Comparison of ENCODE assay signal across 12 mouse cellular contexts in the genomic region with DNA sequence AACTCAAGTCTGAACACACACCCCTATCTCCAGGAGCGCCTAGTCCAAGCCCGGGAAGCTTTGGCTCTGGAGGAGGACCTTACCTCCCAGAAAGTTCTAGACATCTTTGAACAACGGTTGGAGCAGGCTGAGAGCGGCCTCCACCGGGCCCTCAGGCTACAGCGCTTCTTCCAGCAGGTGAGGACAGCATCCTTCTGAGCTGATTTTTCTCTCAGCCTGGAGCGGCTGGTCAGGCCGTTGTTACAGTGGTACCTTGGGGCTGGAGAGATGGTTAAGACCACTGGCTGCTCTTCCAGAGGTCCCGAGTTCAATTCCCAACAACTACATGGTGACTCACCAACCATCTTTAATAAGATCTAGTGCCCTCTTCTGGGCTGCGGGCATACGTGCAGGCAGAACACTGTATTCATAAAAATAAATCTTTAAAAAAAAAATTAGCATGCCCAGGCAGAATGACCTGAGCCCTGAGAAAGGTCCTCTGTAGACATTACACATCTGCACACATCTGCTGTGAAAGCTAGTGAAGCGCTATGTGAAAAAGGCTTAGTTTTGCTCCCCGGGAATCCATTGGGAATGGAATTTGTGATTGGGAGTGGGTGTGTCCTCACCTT. TPM values are rescaled to one million over a fixed set of nuclear protein-coding genes. Genes with fewer than 3 reads are reported as not detected.
A peak's percentile ranks its signal among the peaks of the same experiment; 100 is the strongest.
DNase-seq lines count a peak whose midpoint lies in the region; ATAC-seq and TF ChIP-seq lines count a peak whose summit lies in the region.
"Had no signal": no experiment of that assay in that cellular context is flagged by ENCODE, and none has a peak within 500 bp of the region (broad histone marks: within the 10 kb centered on the region; RNA-seq: fewer than 3 reads in every experiment).

No protein-coding gene starts in this region.

- no peak overlapping the region for H3K9ac ChIP-seq in intestine, postnatal 0 days (ENCODE audit: low read depth, low read length)
- no peak overlapping the region for H3K9ac ChIP-seq in intestine, embryonic 15.5 days
- no peak overlapping the region for H3K9ac ChIP-seq in midbrain, embryonic 13.5 days (replicated peaks)
- no peak overlapping the region for H3K9ac ChIP-seq in midbrain, embryonic 15.5 days
- no peak overlapping the region for H3K9ac ChIP-seq in stomach, postnatal 0 days (ENCODE audit: low read length)
- H3K9ac ChIP-seq: embryonic facial prominence, embryonic 13.5 days; hindbrain, embryonic 12.5 days had no signal

- 82% methylated on average over 13 of the region's 13 CpGs for WGBS in intestine, postnatal 0 days
- 89% methylated on average over 13 of the region's 13 CpGs for WGBS in intestine, embryonic 15.5 days
- 89% methylated on average over 13 of the region's 13 CpGs for WGBS in midbrain, embryonic 13.5 days
- WGBS in midbrain, embryonic 15.5 days, result 89% methylated on average over 13 of the region's 13 CpGs
- WGBS in stomach, postnatal 0 days, result 74% methylated on average over 13 of the region's 13 CpGs

- H3K4me3 ChIP-seq in intestine, postnatal 0 days (ENCODE audit: low read depth, low read length), result no peak overlapping the region
- H3K4me3 ChIP-seq in intestine, embryonic 15.5 days (replicated peaks), result no peak overlapping the region
- no peak overlapping the region for H3K4me3 ChIP-seq in midbrain, embryonic 13.5 days (replicated peaks)
- no peak overlapping the region for H3K4me3 ChIP-seq in midbrain, embryonic 15.5 days
- no peak overlapping the region for H3K4me3 ChIP-seq in stomach, postnatal 0 days (ENCODE audit: low read depth, low read length)
- H3K4me3 ChIP-seq: embryonic facial prominence, embryonic 13.5 days; hindbrain, embryonic 12.5 days had no signal

- peaks cover 34% of the 10 kb centered on the region; the same call in 1 of the 2 replicates for H3K36me3 ChIP-seq in intestine, postnatal 0 days (ENCODE audit: control insufficient read depth, insufficient read depth)
- peaks cover 49% of the 10 kb centered on the region for H3K36me3 ChIP-seq in intestine, embryonic 15.5 days
- H3K36me3 ChIP-seq in midbrain, embryonic 13.5 days, result peaks cover 94% of the 10 kb centered on the region
- peaks cover 64% of the 10 kb centered on the region for H3K36me3 ChIP-seq in midbrain, embryonic 15.5 days (replicated peaks)
- H3K36me3 ChIP-seq in stomach, postnatal 0 days (ENCODE audit: control insufficient read depth, insufficient read depth, low read length), result peaks cover 32% of the 10 kb centered on the region

- no peak overlapping the region for H3K4me2 ChIP-seq in intestine, postnatal 0 days (replicated peaks; ENCODE audit: low read depth)
- no peak overlapping the region for H3K4me2 ChIP-seq in intestine, embryonic 15.5 days (replicated peaks)
- H3K4me2 ChIP-seq in midbrain, embryonic 13.5 days (replicated peaks), result no peak overlapping the region
- H3K4me2 ChIP-seq in midbrain, embryonic 15.5 days, result no peak overlapping the region
- H3K4me2 ChIP-seq in stomach, postnatal 0 days (replicated peaks; ENCODE audit: low read depth), result no peak overlapping the region
- H3K4me2 ChIP-seq: embryonic facial prominence, embryonic 13.5 days; hindbrain, embryonic 12.5 days had no signal

- no peak for ATAC-seq in intestine, postnatal 0 days
- ATAC-seq in intestine, embryonic 15.5 days, result no peak
- ATAC-seq in midbrain, embryonic 13.5 days, result no peak; the same call in 1 of the 2 replicates
- ATAC-seq in midbrain, embryonic 15.5 days (replicated peaks), result no peak
- ATAC-seq in common myeloid progenitor, adult 5-6 weeks (replicated peaks; ENCODE audit: low read depth, poor library complexity, severe bottlenecking), result peak; percentile 41; the same call in 1 of the 2 replicates
- no peak for ATAC-seq in stomach, postnatal 0 days (ENCODE audit: low FRiP score, low TSS enrichment)

- TF ChIP-seq CTCF in intestine, postnatal 0 days (IDR thresholded peaks at IDR 0.05; ENCODE audit: low read depth), result peak; percentile 52
- TF ChIP-seq CTCF in stomach, postnatal 0 days (IDR thresholded peaks at IDR 0.05; ENCODE audit: low read depth), result peak; percentile 65

- H3K27ac ChIP-seq in intestine, postnatal 0 days (ENCODE audit: low read depth, low read length), result no peak overlapping the region
- no peak overlapping the region for H3K27ac ChIP-seq in intestine, embryonic 15.5 days
- H3K27ac ChIP-seq in midbrain, embryonic 13.5 days, result peak overlapping the region; percentile 51
- no peak overlapping the region for H3K27ac ChIP-seq in midbrain, embryonic 15.5 days
- H3K27ac ChIP-seq in stomach, postnatal 0 days (replicated peaks), result no peak overlapping the region
- H3K27ac ChIP-seq: embryonic facial prominence, embryonic 13.5 days; hindbrain, embryonic 12.5 days had no signal

- TF ChIP-seq EP300 in stomach, postnatal 0 days (optimal IDR thresholded peaks at IDR 0.05), result no peak

- no peaks in the 10 kb centered on the region for H3K4me1 ChIP-seq in intestine, postnatal 0 days (replicated peaks; ENCODE audit: control insufficient read depth, insufficient read depth, low read length)
- no peaks in the 10 kb centered on the region for H3K4me1 ChIP-seq in intestine, embryonic 15.5 days (replicated peaks)
- H3K4me1 ChIP-seq in midbrain, embryonic 13.5 days (replicated peaks), result peaks cover 7% of the 10 kb centered on the region; the same call in 1 of the 2 replicates
- H3K4me1 ChIP-seq in midbrain, embryonic 15.5 days, result no peaks in the 10 kb centered on the region
- H3K4me1 ChIP-seq in stomach, postnatal 0 days (replicated peaks; ENCODE audit: control insufficient read depth, insufficient read depth), result no peaks in the 10 kb centered on the region
- H3K4me1 ChIP-seq: embryonic facial prominence, embryonic 13.5 days; hindbrain, embryonic 12.5 days had no signal

- no peaks in the 10 kb centered on the region for H3K9me3 ChIP-seq in intestine, postnatal 0 days (ENCODE audit: control insufficient read depth)
- H3K9me3 ChIP-seq in intestine, embryonic 15.5 days, result no peaks in the 10 kb centered on the region
- H3K9me3 ChIP-seq in midbrain, embryonic 13.5 days, result no peaks in the 10 kb centered on the region
- no peaks in the 10 kb centered on the region for H3K9me3 ChIP-seq in midbrain, embryonic 15.5 days
- no peaks in the 10 kb centered on the region for H3K9me3 ChIP-seq in stomach, postnatal 0 days (ENCODE audit: control insufficient read depth, low read length)
- H3K9me3 ChIP-seq: embryonic facial prominence, embryonic 13.5 days; hindbrain, embryonic 12.5 days had no signal

- DNase-seq in stomach, postnatal 0 days (ENCODE audit: low spot score), result no peak
- no peak for DNase-seq in layer of hippocampus, adult 9-10 months (ENCODE audit: low spot score)
- DNase-seq: gastrocnemius, postnatal 36 days had no signal

- no peaks in the 10 kb centered on the region for H3K27me3 ChIP-seq in intestine, postnatal 0 days (replicated peaks; ENCODE audit: control insufficient read depth, insufficient read depth, low read length)
- no peaks in the 10 kb centered on the region for H3K27me3 ChIP-seq in intestine, embryonic 15.5 days (replicated peaks)
- H3K27me3 ChIP-seq in midbrain, embryonic 13.5 days, result no peaks in the 10 kb centered on the region
- no peaks in the 10 kb centered on the region for H3K27me3 ChIP-seq in midbrain, embryonic 15.5 days (replicated peaks)
- no peaks in the 10 kb centered on the region for H3K27me3 ChIP-seq in stomach, postnatal 0 days (ENCODE audit: control insufficient read depth, insufficient read depth, low read length)
- H3K27me3 ChIP-seq: embryonic facial prominence, embryonic 13.5 days; hindbrain, embryonic 12.5 days had no signal

RNA-seq across cellular contexts. Expression of a gene that starts 11.8 kb away (rescaled TPM):
- 18.2 and 19.7 TPM in 2 replicates for polyA plus RNA-seq in intestine, postnatal 0 days (2015; fragmentation: Nextera tagmentation; extraction: Ambion mirVana)
- polyA plus RNA-seq in intestine, embryonic 15.5 days (2015; fragmentation: Nextera tagmentation; extraction: Ambion mirVana), result 64.4 and 65.9 TPM in 2 replicates
- polyA plus RNA-seq in midbrain, embryonic 13.5 days (2015; fragmentation: Nextera tagmentation; extraction: Ambion mirVana), result 82.2 and 86.2 TPM in 2 replicates
- 89.2 and 90.9 TPM in 2 replicates for polyA plus RNA-seq in midbrain, embryonic 15.5 days (2015; fragmentation: Nextera tagmentation; extraction: Ambion mirVana)
- 27.5 and 32.4 TPM in 2 replicates for total RNA-seq in common myeloid progenitor, adult 5-6 weeks (2017)
- polyA plus RNA-seq in stomach, postnatal 0 days (2015; fragmentation: Nextera tagmentation; extraction: Ambion mirVana), result 32.9 and 36.4 TPM in 2 replicates

RNA-seq across cellular contexts. Expression of a gene that starts 19.1 kb away (rescaled TPM):
- 221 and 224 TPM in 2 replicates for polyA plus RNA-seq in intestine, postnatal 0 days (2015; fragmentation: Nextera tagmentation; extraction: Ambion mirVana)
- polyA plus RNA-seq in intestine, embryonic 15.5 days (2015; fragmentation: Nextera tagmentation; extraction: Ambion mirVana), result 50.1 and 60.0 TPM in 2 replicates
- polyA plus RNA-seq in midbrain, embryonic 13.5 days (2015; fragmentation: Nextera tagmentation; extraction: Ambion mirVana), result 0.82 and 0.92 TPM in 2 replicates
- polyA plus RNA-seq in midbrain, embryonic 15.5 days (2015; fragmentation: Nextera tagmentation; extraction: Ambion mirVana), result 0.50 and 0.78 TPM in 2 replicates
- not detected in 2 replicates for total RNA-seq in common myeloid progenitor, adult 5-6 weeks (2017)
- 4.6 and 4.9 TPM in 2 replicates for polyA plus RNA-seq in stomach, postnatal 0 days (2015; fragmentation: Nextera tagmentation; extraction: Ambion mirVana)
- total RNA-seq: monocyte, adult 5-6 weeks had no signal

RNA-seq across cellular contexts. Expression of a gene that starts 24.2 kb away (rescaled TPM):
- polyA plus RNA-seq in intestine, postnatal 0 days (2015; fragmentation: Nextera tagmentation; extraction: Ambion mirVana), result 11.9 and 12.5 TPM in 2 replicates
- 29.7 and 29.8 TPM in 2 replicates for polyA plus RNA-seq in intestine, embryonic 15.5 days (2015; fragmentation: Nextera tagmentation; extraction: Ambion mirVana)
- 56.0 and 63.6 TPM in 2 replicates for polyA plus RNA-seq in midbrain, embryonic 13.5 days (2015; fragmentation: Nextera tagmentation; extraction: Ambion mirVana)
- polyA plus RNA-seq in midbrain, embryonic 15.5 days (2015; fragmentation: Nextera tagmentation; extraction: Ambion mirVana), result 45.9 and 54.5 TPM in 2 replicates
- 9.8 and 14.0 TPM in 2 replicates for total RNA-seq in common myeloid progenitor, adult 5-6 weeks (2017)
- 18.1 and 18.5 TPM in 2 replicates for polyA plus RNA-seq in stomach, postnatal 0 days (2015; fragmentation: Nextera tagmentation; extraction: Ambion mirVana)

RNA-seq across cellular contexts. Expression of a gene that starts 45.9 kb away (rescaled TPM):
- polyA plus RNA-seq in intestine, postnatal 0 days (2015; fragmentation: Nextera tagmentation; extraction: Ambion mirVana), result not detected in 2 replicates
- not detected in 2 replicates for polyA plus RNA-seq in intestine, embryonic 15.5 days (2015; fragmentation: Nextera tagmentation; extraction: Ambion mirVana)
- not detected in 2 replicates for polyA plus RNA-seq in midbrain, embryonic 13.5 days (2015; fragmentation: Nextera tagmentation; extraction: Ambion mirVana)
- polyA plus RNA-seq in midbrain, embryonic 15.5 days (2015; fragmentation: Nextera tagmentation; extraction: Ambion mirVana), result not detected in 2 replicates
- not detected in 2 replicates for total RNA-seq in common myeloid progenitor, adult 5-6 weeks (2017)
- polyA plus RNA-seq in stomach, postnatal 0 days (2015; fragmentation: Nextera tagmentation; extraction: Ambion mirVana), result not detected in 2 replicates
- total RNA-seq: gastrocnemius, postnatal 36 days; monocyte, adult 5-6 weeks had no signal
- polyA plus RNA-seq: embryonic facial prominence, embryonic 13.5 days; hindbrain, embryonic 12.5 days; limb, embryonic 14.5 days had no signal
